Mouse (Mus musculus) forebrain, embryonic 13.5 days (tissue): Measurements from ENCODE around the gene Sparc. TPM values are rescaled to one million over a fixed set of nuclear protein-coding genes. Genes with fewer than 3 reads are reported as not detected.

Experiments
- ATAC-seq: fragments of 200-750 bp; cut with Nextera tagmentation; 2 replicates; pipeline ENCODE4 v1.8.0; 2017
- H3K27ac ChIP-seq: fragments of 300-500 bp; sonication (generic); 2 replicates; pipeline ENCODE4 v1.5.1; 2015; ENCODE audit warnings: inconsistent platforms, mild to moderate bottlenecking, moderate library complexity
- H3K27me3 ChIP-seq: fragments of 300-500 bp; sonication (generic); 2 replicates; pipeline ENCODE4 v1.6.1; 2015; ENCODE audit warnings: mild to moderate bottlenecking, inconsistent platforms
- H3K36me3 ChIP-seq: fragments of 300-500 bp; sonication (generic); 2 replicates; pipeline ENCODE4 v1.6.1; 2015; ENCODE audit warnings: mild to moderate bottlenecking, inconsistent platforms; ENCODE audit not compliant: poor library complexity, severe bottlenecking
- H3K4me1 ChIP-seq: fragments of 300-500 bp; sonication (generic); 2 replicates; pipeline ENCODE4 v1.6.1; 2015; ENCODE audit warnings: inconsistent platforms
- H3K4me2 ChIP-seq: fragments of 300-500 bp; sonication (generic); 2 replicates; pipeline ENCODE4 v1.6.1; 2015; ENCODE audit warnings: inconsistent platforms, mild to moderate bottlenecking, moderate library complexity
- H3K4me3 ChIP-seq: fragments of 300-500 bp; sonication (generic); 2 replicates; pipeline ENCODE4 v1.5.1; 2015; ENCODE audit warnings: mild to moderate bottlenecking, inconsistent platforms
- H3K9ac ChIP-seq: fragments of 300-500 bp; sonication (generic); 2 replicates; pipeline ENCODE4 v1.6.1; 2015; ENCODE audit warnings: mild to moderate bottlenecking, inconsistent platforms
- H3K9me3 ChIP-seq: fragments of 300-500 bp; sonication (generic); replicated peaks from 2 replicates; pipeline ENCODE4 v1.6.1; 2016; ENCODE audit warnings: inconsistent platforms
- WGBS: fragments of 180-500 bp; shearing (Covaris S2); methylation state at CpG from one replicate; pipeline ENCODE4 v1.1.7; 2015; 5-methylcytosine and 5-hydroxymethylcytosine counted together
- polyA plus RNA-seq: library from polyadenylated mRNA; unstranded; fragments of >200 nt; fragmentation: Nextera tagmentation; extraction: Ambion mirVana; gene quantifications from 2 replicates; pipeline ENCODE4 v1.2.1, GENCODE M21; 2015

The Sparc gene
- polyA plus RNA-seq, 1 experiment from 2014 or later: 273 TPM

- Histone ChIP-seq H3K4me2 (no peak overlapping the region), H3K27me3 (no peaks in the 10 kb centered on the region), H3K4me3 (no peak overlapping the region), H3K9me3 (no peaks in the 10 kb centered on the region), H3K9ac (no peak overlapping the region), H3K36me3 (peaks cover 4% of the 10 kb centered on the region; the same call in 1 of the 2 replicates), H3K4me1 (peaks cover 21% of the 10 kb centered on the region), H3K27ac (no peak overlapping the region)
- 80% methylated on average over 5 of the region's 5 CpGs for WGBS
- ATAC-seq: no peak
Observed at GRCm38 (mm10) chr11:55414314-55414713, 8.7 kb downstream of the Sparc start.

DNA sequence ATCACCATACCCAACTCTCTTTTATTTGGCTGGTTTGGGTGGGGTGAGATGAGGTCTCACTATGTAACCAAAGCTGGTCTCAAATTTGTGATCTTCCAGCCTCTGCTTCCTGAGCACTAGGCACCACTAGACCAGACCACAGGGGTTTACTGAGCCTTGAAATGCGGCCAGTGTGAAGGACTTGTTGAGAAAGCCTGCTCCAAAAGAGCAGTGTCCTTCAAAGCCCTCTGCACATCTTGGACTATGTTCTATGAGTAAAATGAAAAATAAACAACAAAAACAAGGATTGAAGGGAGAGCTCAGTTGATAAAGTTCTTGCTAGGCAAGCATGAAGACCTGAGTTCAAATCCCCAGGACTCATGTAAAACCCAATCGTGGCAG is 9.6 kb downstream of the Sparc start:
- no peaks in the 10 kb centered on the region for H3K9me3 ChIP-seq
- no peak for ATAC-seq
- no peak overlapping the region for H3K27ac ChIP-seq
- WGBS: 95% methylated on average over 2 of the region's 2 CpGs
- H3K4me2 ChIP-seq: no peak overlapping the region
- peaks cover 12% of the 10 kb centered on the region for H3K36me3 ChIP-seq
- no peak overlapping the region for H3K4me3 ChIP-seq
- H3K27me3 ChIP-seq: no peaks in the 10 kb centered on the region
- H3K9ac ChIP-seq: no peak overlapping the region
- peaks cover 12% of the 10 kb centered on the region for H3K4me1 ChIP-seq

GRCm38 (mm10) chr11:55412680-55413415 is 10.1 kb downstream of the Sparc start:
- WGBS: 92% methylated on average over 10 of the region's 10 CpGs
- H3K27me3 ChIP-seq: no peaks in the 10 kb centered on the region
- ATAC-seq: no peak

DNA sequence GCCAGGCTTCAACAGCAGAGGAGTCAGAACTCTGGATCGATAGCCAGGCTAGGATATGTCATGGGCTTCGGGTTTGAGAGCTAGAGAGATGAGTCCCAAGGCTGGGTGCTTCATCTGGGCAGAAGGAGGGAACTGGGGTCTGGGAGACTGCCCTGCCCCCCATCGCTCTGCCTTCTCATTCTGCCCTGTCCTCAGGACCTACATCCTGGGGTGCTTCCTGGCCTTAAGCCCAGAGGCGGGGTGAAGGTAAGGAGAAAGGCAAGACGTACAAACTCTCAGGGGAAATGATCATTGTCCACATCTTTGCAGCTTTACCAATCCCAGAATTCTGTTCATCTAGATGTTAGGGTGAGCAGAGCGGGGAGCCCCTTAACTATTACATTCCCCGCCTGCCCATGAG is 10.9 kb downstream of the Sparc start:
- no peak overlapping the region for H3K27ac ChIP-seq
- no peak for ATAC-seq
- H3K4me3 ChIP-seq: no peak overlapping the region
- 90% methylated on average over 7 of the region's 7 CpGs for WGBS
- no peaks in the 10 kb centered on the region for H3K27me3 ChIP-seq
- H3K4me2 ChIP-seq: no peak overlapping the region
- no peaks in the 10 kb centered on the region for H3K4me1 ChIP-seq
- no peaks in the 10 kb centered on the region for H3K9me3 ChIP-seq
- peaks cover 25% of the 10 kb centered on the region for H3K36me3 ChIP-seq
- no peak overlapping the region for H3K9ac ChIP-seq

More at GRCm38 (mm10) chr11:55412680-55413415, 10.1 kb downstream of the Sparc start:
- H3K9ac ChIP-seq: no peak overlapping the region
- no peak overlapping the region for H3K4me2 ChIP-seq
- H3K9me3 ChIP-seq: no peaks in the 10 kb centered on the region
- H3K27ac ChIP-seq: no peak overlapping the region
- H3K4me1 ChIP-seq: peaks cover 6% of the 10 kb centered on the region
- H3K36me3 ChIP-seq: peaks cover 17% of the 10 kb centered on the region
- H3K4me3 ChIP-seq: no peak overlapping the region

DNA sequence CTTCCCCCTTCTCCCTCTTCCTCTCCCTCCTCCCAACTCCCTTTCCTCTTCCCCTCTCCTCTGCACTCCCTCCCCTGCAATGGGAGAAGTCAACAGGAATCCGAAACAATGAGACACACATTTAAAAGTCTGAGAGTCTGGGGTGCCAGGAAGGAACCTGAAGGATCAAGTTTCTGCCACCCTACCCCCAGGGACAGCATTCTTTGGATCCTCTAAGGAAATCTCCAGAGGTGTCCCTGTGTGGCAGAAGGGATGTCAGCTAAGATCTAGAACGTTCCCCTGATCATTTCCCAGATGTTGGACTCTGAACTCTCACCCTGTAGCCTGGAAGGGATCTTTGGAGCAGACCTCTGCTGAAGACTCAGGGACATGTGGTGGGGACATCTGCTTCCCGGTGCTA is 12.5 kb downstream of the Sparc start:
- Histone ChIP-seq H3K36me3 (peaks cover 40% of the 10 kb centered on the region), H3K9me3 (no peaks in the 10 kb centered on the region), H3K9ac (no peak overlapping the region), H3K4me3 (no peak overlapping the region), H3K4me1 (no peaks in the 10 kb centered on the region), H3K27ac (no peak overlapping the region), H3K27me3 (no peaks in the 10 kb centered on the region), H3K4me2 (no peak overlapping the region)
- ATAC-seq: no peak
- WGBS: 79% methylated on average over 3 of the region's 3 CpGs

DNA sequence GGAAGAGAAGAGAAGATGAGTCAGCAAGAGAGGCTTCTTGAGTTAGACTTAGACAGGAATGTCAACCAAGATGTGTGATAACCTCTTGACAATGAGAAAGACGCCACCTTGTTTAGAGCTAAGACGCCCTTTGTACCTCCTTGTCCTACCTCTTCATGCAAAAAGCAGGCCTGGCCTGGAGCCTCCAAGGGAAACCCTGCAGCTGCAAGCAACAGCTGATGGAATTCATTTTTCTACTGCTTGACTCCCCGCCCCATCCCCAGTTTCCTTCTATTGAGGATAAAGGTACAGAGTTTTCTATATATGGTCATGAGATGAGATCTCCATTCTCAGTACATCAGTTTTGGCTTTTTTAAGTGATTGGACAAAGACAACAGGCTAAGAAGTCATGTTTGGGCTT is 13.0 kb downstream of the Sparc start:
- Histone ChIP-seq H3K9ac (no peak overlapping the region), H3K27me3 (no peaks in the 10 kb centered on the region), H3K4me1 (no peaks in the 10 kb centered on the region), H3K27ac (no peak overlapping the region), H3K36me3 (peaks cover 42% of the 10 kb centered on the region), H3K4me3 (no peak overlapping the region), H3K9me3 (no peaks in the 10 kb centered on the region), H3K4me2 (no peak overlapping the region)
- WGBS: 94% methylated on average over 3 of the region's 3 CpGs
- no peak for ATAC-seq

DNA sequence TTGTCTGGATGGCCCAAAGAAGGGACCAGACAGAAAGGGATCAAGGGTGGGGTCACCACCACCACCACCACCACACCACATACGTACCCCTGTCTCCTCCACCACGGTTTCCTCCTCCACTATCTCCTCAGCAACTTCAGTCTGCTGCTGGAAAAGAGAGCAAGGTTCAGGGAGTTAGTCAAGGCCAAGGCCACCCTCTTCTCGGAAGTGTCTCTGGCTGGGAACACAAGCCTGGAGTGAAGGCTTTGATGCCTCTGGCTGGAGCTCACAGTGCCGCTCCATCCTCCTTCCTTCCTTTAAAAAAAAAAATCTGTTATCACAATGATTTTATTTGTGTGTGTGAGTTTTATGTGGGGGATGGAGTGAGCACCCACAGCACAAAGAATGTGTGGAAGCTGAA is 15.8 kb downstream of the Sparc start:
- no peak overlapping the region for H3K4me2 ChIP-seq
- H3K27me3 ChIP-seq: no peaks in the 10 kb centered on the region
- H3K4me3 ChIP-seq: no peak overlapping the region
- H3K9ac ChIP-seq: no peak overlapping the region
- H3K4me1 ChIP-seq: no peaks in the 10 kb centered on the region
- H3K36me3 ChIP-seq: peaks cover 56% of the 10 kb centered on the region
- H3K9me3 ChIP-seq: no peaks in the 10 kb centered on the region
- ATAC-seq: no peak
- WGBS: 88% methylated on average over 4 of the region's 4 CpGs
- no peak overlapping the region for H3K27ac ChIP-seq

DNA sequence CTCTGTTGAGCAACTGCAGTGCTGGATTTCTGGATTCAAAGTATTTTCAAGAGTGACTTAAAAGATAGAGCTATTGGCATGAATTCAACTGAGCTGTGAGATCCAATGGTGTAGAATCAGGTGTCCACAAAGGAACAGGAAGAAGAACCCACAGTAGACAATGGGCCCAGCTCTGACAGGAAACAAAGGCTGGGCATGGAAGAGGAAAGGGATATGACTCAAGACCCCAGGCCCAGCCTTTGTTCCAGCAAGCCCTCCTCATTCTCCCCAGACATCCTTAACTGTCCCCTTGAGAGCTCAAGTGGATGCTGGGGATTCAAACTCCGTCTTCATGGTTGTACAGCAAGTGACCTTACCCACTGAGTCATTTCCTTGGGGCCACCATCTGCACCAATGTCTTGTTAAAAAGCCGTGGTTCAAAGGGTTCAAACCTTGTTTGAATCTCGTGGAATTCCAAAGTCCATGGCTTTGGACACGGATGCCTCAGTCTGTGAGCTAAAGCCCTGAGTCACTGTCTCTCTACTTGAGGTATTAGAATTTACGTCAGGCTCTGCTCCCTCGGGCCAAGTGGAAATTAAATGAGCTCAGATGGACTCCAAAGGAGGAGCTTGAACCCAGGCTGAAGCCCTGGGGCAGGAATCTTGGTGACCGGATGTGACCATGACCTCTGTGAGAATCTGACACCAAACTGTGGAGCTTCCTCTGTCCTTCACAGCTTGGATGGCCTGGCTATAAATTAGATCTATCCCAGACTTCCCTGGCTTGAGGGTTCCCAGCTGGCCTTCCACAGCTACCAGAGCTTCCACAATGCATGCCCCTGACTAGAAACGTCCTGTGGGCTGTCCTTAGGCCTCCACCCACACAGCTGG is 17.1 kb downstream of the Sparc start:
- H3K36me3 ChIP-seq: peaks cover 60% of the 10 kb centered on the region
- no peak overlapping the region for H3K27ac ChIP-seq

DNA sequence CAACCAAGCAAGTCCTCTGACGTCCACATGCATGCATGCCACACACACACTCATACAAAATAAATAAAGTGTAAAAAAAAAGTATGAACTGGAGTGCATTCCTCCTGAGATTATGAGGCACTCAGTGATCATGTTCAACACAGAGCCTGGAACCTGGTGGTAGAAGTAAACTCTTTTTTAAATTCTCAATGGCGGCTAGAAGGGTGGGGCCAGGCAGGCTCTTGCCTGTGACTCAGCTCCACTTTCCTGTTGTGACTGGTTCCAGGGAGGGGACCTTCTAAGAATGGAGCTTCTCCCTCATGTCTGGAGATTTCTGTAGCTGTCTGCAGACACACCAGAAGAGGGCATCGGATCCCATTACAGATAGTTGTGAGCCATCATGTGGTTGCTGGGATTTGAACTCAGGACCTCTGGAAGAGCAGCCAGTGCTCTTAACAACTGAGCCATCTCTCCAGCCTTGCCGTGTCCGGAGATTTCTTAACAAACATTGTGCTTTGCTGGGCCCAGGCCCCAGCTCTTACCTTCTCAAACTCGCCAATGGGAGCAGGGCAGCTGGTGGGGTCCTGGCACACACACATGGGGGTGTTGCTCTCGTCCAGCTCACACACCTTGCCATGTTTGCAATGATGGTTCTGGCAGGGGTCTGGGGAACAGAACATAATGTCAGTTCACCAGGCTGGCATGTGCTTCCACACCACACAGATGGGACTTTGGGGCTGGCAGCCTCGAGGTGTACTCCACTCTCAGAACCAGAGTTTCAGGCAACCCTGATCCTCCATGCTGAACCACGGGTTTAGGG is 18.1 kb downstream of the Sparc start:
- H3K9ac ChIP-seq: no peak overlapping the region
- no peak overlapping the region for H3K4me3 ChIP-seq
- H3K4me2 ChIP-seq: no peak overlapping the region
- H3K9me3 ChIP-seq: no peaks in the 10 kb centered on the region
- no peaks in the 10 kb centered on the region for H3K27me3 ChIP-seq
- no peaks in the 10 kb centered on the region for H3K4me1 ChIP-seq
- H3K36me3 ChIP-seq: peaks cover 64% of the 10 kb centered on the region
- ATAC-seq: no peak
- H3K27ac ChIP-seq: no peak overlapping the region
- WGBS: 89% methylated on average over 9 of the region's 9 CpGs

More for the DNA sequence above, 17.1 kb downstream of the Sparc start:
- no peaks in the 10 kb centered on the region for H3K4me1 ChIP-seq
- WGBS: 87% methylated on average over 8 of the region's 8 CpGs
- H3K9ac ChIP-seq: no peak overlapping the region
- H3K4me2 ChIP-seq: no peak overlapping the region
- H3K4me3 ChIP-seq: no peak overlapping the region
- no peaks in the 10 kb centered on the region for H3K9me3 ChIP-seq
- no peak for ATAC-seq
- no peaks in the 10 kb centered on the region for H3K27me3 ChIP-seq

DNA sequence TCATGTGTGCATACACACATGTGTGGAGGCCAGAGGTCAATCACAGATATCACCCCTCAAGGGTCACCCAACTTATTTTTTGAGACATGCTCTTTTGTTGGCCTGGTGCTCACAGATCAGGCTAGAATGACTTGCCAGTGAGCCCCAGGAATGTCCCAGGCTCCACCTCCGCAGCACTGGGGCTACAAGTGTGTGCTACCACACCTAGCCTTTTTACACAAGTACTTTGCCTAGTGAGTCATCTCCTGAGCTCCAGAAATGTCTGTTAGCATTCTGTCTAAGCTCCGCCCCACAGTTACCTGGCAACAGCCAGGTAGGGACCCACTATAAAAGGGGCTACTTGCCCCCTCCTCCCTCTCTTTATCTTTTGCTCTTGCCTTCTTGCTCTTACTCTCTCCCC is 22.1 kb downstream of the Sparc start:
- Histone ChIP-seq H3K4me1 (no peaks in the 10 kb centered on the region), H3K9ac (no peak overlapping the region), H3K27ac (no peak overlapping the region), H3K9me3 (no peaks in the 10 kb centered on the region), H3K4me3 (no peak overlapping the region), H3K36me3 (peaks cover 36% of the 10 kb centered on the region; the same call in 1 of the 2 replicates), H3K27me3 (no peaks in the 10 kb centered on the region), H3K4me2 (no peak overlapping the region)
- no peak for ATAC-seq
- WGBS: 100% methylated on average over 2 of the region's 2 CpGs

- Histone ChIP-seq H3K4me2 (no peak overlapping the region), H3K4me3 (no peak overlapping the region)
- WGBS: 95% methylated on average over 8 of the region's 8 CpGs
Observed at GRCm38 (mm10) chr11:55398371-55398770, 24.6 kb downstream of the Sparc start.

GRCm38 (mm10) chr11:55397441-55397840 is 25.5 kb downstream of the Sparc start:
- Histone ChIP-seq H3K36me3 (peaks cover 19% of the 10 kb centered on the region; the same call in 1 of the 2 replicates), H3K9me3 (no peaks in the 10 kb centered on the region), H3K4me2 (no peak overlapping the region), H3K4me1 (no peaks in the 10 kb centered on the region; the same call in 1 of the 2 replicates), H3K27me3 (no peaks in the 10 kb centered on the region), H3K4me3 (no peak overlapping the region), H3K27ac (no peak overlapping the region), H3K9ac (no peak overlapping the region)
- 91% methylated on average over 9 of the region's 9 CpGs for WGBS
- no peak for ATAC-seq

More at GRCm38 (mm10) chr11:55398371-55398770, 24.6 kb downstream of the Sparc start:
- H3K27ac ChIP-seq: no peak overlapping the region
- no peaks in the 10 kb centered on the region for H3K27me3 ChIP-seq
- H3K9ac ChIP-seq: no peak overlapping the region
- no peaks in the 10 kb centered on the region for H3K9me3 ChIP-seq
- no peaks in the 10 kb centered on the region for H3K4me1 ChIP-seq
- ATAC-seq: no peak
- H3K36me3 ChIP-seq: peaks cover 26% of the 10 kb centered on the region; the same call in 1 of the 2 replicates
